Mouse (Mus musculus) embryonic fibroblast, embryonic 13.5 days (primary cell): ENCODE measurements around the gene Hist1h2bj.

Source experiments
- CTCF ChIP-seq: IDR thresholded peaks from 2 replicates; pipeline ENCODE4 v1.5.1; 2011; ENCODE audit warnings: mild to moderate bottlenecking, control low read depth, low read length, moderate library complexity, borderline replicate concordance; ENCODE audit not compliant: insufficient read depth
- POLR2A ChIP-seq: IDR thresholded peaks from 2 replicates; pipeline ENCODE4 v1.6.1; 2011; ENCODE audit warnings: low read depth, mild to moderate bottlenecking, control low read depth, low read length, moderate library complexity

DNA sequence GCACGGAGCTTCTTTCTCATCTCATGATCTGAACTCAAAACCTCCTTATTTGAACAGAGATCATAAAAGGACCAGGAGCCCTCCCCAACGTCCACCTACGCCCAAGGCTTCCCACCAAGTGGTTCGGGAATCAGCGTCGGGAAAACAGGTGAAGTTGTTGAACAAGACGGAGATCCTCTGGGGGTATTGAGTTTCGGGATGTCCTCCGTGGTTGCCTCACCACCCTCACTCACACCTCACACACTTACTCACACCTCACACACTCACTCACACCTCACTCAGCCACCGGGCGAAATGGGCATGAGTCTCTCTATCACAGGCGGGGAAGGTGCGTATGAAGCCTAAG, 46.2 kb upstream of the Hist1h2bj start:
- no peak for TF ChIP-seq CTCF
- no peak for TF ChIP-seq POLR2A
